Mouse (Mus musculus) ovary, postnatal 36 days (tissue): ENCODE results near the gene Rab3gap1.
A peak's percentile ranks its signal among the peaks of the same experiment; 100 is the strongest.

ENCODE experiments used
- DNase-seq: peaks from one replicate; pipeline ENCODE4 v3.0.0; 2022; ENCODE audit warnings: low spot score, mixed read lengths

Gene Rab3gap1

DNA sequence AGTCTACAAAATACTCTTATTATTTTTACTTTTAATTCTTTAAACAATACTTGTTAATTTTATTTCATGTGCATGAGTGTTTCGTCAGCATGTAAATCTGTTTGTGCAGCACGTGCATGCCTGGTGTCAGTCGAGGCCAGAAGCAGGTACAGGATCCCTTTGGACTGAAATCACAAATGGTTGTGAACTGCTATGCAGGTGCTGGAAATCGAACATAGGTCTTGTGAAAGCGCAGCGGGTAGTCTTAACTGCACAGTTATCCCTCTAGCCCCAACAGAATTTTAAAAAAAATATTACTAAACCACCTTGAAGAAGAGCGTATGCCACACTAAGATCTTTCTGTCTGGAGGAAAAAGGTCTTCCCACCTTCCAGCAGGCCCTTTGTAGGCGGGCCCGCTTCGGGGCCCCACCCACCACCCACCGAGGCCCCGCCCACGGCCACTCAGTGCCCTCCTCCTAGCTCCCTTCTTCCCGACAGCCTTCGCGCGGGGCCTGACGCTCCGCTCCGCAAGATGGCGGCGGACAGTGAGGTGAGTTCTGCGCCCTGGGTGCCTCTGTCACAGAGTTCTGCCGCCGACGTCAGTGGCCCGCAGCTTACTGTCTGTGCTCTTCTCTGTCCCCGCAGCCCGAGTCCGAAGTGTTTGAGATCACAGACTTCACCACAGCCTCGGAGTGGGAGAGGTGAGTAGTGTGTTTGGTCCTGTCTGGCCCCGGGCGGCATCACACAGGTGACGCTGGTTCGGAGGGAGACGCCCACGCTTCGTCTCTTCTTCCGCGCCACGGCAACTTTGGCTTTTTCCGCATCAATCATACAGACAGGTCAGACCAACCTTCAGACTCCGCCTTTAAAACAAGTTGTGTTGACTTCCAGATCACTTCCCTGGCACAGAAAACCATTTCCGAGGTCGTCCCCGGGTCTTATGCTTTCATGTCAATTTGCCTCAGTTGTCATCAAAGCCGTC lies at the start of gene Rab3gap1:
Gene Rab3gap1 (plus strand): TSS at position 474 of the 962 bp plus-strand sequence.
- peak; percentile 90 for DNase-seq

DNA sequence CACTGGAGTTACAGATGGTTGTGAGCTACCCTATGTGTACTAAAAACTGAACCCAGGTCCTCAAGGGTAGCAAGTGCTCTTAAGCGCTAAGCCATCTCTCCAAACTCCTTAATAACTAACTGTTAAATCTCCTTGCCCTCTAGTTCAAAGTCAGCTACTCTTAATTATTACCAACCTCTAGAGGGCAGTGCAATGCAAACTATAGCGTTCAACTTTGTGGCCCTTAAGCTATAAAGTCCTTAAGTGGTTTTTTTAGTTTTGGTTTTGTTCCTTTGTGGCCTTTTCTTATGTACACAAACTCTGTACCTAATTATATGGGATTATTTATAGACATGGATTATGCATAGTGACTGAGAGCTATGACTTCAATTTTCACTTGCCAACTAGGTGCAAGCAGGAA lies 41.2 kb upstream of the Rab3gap1 start:
- DNase-seq, result no peak

DNA sequence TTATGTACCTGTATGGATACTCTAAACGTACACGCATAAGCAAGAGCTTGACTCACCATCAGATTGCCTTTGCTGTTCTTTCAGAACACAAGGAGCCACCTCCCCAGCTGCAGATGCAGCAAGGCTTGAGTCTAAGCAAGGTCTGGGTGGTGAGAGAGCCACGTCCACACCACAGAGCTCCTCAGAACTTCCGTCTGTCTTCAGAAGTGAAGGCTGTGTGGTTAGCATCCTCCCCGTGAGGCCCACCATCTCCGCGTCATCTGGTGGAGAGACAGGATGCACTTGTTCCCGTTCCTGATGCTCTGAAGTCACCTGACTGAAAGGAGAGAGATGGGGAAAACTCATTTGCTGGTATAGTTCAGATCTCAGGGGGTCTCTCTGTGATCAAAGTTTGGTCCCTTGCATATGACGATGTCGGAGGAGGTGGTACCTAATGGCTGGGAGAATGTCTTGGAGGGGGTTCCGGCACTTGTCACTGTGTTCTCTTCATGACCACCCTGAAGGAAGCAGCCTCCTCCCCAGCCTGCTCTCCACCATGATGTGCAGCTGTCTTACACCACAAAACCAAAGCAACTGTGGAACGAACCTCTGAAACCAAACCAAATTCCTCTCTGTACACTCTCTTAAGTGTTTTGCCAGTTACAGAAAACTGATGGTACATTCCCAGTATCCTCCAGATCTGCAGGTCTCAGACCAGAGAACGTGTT lies 38.2 kb upstream of the Rab3gap1 start:
- no peak for DNase-seq

DNA sequence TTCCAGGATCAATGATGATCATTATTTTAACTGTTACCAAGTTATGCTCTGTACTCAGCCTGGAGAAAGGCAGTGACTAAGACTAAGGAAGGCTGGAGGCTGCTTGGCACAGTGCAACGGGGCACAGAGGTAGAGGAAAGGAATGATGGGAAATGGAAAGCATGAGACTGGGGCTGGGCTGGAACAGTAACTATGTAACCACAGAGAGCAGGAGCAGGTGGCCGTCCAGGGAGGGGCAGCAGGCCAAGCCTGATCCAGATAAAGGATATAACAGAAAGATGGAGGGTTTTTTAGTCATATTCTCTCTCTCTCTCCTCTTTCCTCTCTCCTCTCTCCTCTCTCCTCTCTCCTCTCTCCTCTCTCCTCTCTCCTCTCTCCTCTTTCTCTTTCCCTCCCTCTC lies 34.9 kb upstream of the Rab3gap1 start:
- DNase-seq, result no peak

DNA sequence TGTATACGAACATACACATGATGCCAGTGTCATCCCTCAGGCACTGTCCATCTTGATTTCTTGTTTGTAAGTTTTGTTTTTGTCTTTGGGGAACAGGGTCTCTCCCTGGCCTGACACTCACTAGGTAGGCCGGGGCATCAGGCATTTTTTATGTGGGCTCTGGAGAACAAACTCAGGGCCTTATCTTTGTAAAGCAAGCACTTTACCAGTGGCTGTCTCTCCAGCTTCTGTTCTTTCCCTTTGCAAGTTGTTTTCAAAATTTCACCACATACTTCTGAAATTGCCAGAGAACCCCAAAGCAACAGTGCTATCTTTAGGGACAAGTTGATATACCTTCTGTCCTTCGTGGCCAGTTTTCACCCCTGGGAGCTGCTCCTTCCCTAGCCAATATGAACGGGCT lies 34.4 kb upstream of the Rab3gap1 start:
- no peak for DNase-seq

DNA sequence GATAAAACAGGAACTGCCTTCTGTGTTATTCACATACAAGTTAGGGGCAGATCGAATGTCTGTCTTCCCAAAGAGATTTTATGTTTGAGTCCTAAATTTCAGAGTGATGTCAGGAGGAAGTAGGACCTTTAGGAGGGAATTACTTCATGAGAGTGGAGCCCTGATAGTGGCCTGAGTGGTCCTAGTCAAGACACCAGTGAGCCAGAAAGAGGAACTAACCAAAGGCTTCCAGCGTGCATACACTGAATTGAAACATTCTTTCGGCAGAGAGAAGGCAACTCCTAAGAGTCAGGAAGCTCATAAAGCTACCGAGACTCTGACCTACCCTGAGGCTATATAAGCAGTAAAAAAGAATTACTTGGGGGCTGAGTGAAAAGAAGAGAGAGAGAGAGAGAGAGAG lies 32.0 kb upstream of the Rab3gap1 start:
- DNase-seq, result no peak

DNA sequence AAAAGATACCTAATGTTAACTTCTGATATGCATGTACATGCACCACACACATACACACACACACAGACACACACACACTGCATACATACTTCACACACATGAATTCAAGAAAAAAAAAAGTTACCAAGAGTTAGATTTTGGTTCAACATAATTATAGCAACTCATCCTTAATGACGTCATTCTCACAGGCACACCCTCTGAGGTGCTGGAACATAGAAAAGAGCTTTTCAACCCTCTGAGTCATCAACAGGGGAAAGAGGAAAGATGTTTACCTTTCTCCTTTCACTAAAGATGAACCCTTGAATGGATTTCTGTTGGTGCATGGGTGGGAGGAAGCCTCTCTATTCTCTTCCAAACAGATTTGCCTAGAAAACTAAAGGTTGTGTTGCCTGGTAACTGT lies 30.0 kb upstream of the Rab3gap1 start:
- DNase-seq, result no peak

DNA sequence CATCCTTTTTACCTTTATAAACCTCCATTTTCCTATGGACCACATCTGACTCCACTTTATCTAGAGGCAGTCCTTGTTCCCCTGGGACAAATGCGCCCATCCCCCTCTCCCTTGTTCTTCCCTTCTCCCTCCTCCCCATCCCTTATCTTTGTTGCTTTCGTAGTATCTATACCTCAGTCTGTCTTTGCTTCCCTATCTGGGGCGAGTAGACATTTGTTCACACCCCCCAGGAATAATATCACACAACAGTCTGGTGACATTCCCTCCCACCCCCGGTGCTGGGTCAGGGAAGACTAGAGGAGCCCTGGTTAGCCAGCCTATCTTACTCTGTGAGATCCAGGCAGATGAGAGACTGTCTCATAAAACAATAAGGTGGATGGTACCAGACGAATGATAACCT lies 23.1 kb upstream of the Rab3gap1 start:
- no peak for DNase-seq

DNA sequence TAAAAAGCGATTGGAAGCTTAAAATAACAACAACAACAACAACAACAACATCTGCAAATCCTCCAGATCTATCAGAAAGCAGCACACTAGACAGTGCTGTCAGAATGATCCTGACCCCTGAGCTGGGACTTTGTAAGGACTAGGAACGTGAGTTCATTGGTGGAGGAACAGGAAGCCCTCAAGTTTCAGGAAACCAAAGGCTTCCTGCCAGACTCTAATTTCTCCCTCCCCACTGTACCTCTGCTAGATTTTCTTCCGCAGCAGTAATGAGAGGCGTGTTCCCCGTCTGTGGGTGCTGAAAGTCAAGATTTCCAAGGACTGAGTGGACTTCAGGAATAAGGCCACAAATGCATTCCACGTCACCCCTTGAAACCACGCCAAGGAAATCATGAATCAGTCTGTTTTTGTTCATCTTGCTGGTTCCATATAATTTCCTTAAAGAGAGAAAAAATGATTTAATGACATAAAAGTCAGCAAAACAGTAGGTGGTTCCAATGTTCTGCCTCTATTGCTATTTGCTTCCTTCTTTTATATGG lies 18.4 kb upstream of the Rab3gap1 start:
- no peak for DNase-seq

DNA sequence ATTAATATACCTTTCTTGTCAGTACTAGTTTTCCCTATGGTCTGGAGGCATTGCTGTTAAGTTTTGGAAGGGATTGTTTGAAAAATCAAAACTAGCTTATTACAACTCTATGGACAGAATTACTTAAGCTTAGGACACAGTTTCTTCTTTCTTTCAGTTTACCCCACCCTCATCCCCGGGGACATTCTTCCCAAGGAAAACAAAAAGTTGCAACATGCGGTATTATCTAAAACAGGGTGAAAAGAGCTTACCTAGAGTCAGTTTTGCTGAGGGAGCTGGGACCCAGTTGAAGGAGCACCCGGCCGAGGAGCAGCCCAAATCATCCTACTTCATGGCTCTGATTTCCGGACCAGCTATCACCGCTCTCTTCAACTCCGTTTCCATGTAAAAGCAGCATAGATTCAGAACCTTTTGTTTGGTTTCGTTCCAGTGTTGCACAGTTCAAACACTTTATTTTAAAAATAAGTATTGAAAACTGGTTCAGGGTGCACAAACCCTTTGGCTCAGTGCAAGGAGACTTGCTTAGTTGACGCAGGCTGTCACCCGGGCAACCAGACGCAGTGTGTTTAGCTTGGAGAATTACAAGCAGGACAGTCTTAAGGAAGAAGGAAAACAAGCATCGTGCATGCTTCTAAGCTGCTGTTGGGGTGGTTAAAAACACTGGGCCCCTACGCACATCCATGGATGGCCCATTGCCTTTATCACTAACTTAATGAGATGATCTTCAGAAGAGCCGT lies 13.9 kb upstream of the Rab3gap1 start, which contains the start of gene Map3k19:
Gene Map3k19 (minus strand): TSS at position 546 of the 737 bp plus-strand sequence.
- peak; percentile 41 for DNase-seq

DNA sequence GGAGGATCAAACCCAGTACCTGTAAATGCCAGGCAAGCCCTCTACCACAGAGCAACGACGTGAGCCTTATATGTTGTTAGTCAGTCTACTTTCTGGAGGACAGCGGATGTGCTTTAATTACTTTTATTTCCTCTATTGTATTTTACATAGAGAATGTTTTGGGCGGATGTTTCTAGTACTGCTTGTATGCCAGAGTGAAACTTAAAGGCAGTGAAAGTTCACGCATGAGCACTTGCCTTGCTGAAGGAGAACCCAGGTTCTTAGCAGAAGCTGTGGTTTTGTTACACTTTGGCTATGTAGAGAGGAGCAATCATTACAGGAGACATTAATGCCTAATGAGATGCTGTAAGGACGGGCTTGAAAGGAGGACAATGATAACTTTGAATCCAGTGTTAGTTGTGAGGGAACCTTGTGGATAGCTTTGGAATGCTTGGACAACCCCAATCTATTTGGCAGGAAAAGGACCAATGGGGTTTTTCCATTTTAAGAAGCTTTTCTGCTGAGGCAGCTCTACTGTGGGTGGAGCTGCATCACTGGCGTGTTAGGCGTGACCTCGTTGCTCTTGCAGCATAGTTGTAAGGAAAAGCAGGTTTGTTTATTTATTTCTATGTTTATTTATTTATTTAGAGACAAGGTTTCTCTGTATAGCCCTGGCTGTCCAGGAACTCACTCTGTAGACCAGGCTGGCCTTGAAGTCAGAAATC lies 9.5 kb upstream of the Rab3gap1 start:
- DNase-seq, result no peak

DNA sequence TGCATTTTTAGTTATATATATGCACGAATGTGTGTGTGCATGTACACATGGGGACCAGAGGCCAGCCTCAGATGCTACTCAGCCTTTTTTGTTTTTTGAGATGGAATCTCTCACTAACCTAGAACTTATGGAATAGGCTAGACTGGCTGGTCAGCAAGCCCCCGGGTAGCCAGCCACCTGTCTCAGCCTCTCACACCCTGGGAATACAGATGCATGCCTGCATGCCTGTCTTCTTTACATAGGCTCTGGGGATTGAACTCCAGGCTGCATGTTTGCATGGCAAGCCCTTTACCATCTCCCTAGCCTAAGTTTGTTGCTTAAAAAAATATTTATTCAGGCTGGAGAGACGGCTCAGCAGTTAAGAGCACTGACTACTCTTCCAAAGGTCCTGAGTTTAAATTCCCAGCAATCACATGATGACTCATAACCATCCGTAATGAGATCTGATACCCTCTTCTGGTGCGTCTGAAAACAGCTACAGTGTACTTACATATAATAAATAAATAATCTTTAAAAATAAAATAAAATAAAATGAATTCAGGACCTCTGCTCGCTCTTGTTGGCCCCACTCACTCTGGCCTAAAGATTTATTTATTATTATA lies 8.7 kb upstream of the Rab3gap1 start:
- DNase-seq, result no peak

DNA sequence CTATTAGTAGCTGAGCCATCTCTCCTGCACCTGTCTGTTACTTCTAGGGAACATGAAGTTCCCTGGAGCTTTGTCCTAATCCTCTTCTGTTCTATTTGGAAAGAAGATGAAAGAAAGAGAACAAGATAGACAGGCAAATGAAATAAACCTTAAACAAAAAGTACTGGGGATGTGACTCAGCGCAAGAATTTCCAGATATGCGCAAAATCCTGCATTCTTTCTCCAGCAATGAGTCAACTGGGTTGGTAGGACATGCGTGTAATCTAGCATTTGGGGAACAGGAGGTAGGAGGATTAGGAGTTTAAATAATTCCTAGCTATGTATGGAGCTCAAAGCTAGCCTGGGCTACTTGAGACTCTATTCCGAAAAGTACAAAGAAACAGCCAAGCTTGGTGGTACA lies 8.1 kb upstream of the Rab3gap1 start:
- DNase-seq, result no peak

DNA sequence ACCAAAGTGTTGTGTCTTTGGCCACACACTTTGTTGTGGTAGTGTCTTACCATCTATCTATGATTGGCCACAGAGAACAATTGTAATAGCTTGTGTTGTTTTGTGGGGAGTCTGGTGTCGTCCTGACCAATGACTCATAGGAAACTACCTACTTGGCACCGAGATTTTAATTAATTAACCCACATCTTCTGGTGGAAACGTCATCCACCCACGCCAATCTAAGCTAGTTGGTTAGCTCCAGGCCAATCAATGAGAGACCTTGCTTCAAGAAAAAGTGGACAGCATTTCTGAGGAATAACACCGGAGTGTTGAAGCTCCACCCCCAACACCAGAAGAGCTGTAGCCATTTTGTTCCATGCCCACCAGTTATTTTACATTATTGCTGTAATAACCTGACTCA lies 6.7 kb upstream of the Rab3gap1 start:
- no peak for DNase-seq

DNA sequence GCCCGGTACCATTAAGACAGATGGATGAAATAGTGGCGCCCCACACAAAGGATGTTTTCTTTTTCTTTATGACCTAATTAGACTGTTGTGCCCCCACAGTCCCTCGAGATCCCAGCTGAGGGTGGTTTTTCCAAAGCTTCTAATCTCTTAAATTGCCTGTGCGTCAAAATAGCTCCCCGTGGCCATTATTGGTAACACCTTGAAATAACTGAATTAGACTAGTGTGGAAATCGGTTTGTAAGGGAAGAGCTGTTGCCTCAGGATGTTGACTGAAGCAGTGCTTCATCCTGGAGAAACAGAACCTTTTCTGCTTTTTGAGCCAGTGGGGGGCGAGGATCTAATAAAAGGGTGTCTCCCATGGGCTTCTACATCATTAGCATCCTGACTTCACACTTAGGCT lies 4.8 kb upstream of the Rab3gap1 start:
- DNase-seq, result no peak

DNA sequence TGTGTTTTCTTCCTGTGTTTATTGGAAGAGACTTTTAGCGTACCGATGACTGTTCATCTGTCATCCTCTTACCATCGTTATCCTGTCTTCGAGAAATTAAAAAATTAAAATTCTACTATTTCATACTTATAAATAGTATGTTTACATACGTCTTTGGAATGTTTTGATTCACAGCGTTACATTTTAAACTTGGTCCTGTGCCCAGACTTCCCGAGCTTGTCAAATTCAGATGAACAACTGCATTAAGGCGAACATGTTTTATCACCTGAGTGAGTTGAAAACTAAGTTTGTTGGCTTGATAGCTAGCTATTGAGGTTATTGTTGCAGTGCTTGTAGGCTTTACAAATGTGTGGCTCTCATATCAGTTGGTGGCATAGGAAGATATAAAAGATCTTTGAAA lies 703 bp downstream of the Rab3gap1 start:
- no peak for DNase-seq

DNA sequence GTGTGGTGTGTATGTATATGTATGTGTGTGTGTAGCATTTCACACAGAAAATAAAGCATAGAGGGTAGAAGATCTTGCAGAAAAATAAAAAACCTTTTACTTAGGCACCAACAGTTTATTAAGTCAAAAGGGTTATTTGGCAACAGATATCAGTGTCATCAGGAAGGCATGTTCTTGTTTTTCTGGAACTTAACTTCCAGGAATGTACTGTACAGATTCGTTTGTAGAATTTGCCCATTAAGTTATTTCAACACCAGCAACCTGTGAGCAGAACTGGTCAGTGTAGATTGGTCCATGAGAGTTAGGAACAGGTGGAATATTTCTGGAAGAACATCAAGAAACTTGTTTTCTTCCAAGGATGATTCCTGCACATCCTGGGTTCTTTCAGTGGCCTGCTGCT lies 30.8 kb downstream of the Rab3gap1 start:
- DNase-seq, result no peak

DNA sequence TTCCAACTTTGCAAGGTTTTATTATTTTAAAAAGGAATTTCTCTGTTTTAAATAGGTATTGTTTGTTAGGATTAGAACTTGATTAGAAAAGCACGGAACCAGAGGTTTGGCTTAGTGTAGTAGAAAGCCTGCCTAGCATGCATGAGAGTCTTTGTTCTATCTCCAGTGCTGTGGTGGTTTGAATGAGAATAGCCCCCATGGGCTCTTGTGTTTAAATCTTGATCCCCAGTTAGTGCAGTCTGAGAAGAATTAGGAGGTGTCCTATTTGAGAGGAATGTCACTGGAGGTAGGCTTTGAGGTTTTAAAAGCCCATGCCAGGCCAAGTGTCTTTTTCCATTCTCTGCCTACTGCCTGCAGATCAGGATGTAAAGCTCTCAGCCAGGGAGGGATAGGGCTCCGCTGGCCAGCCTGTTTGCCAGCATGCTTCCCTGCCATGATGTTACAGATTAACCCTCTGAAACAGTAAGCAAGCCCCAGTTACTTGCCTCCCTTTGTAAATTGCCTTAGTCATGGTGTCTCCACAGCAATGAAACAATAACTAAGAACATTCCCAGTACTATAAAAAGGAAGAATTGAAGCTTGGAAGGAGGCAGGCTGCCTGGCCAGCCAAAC lies 36.3 kb downstream of the Rab3gap1 start:
- no peak for DNase-seq

DNA sequence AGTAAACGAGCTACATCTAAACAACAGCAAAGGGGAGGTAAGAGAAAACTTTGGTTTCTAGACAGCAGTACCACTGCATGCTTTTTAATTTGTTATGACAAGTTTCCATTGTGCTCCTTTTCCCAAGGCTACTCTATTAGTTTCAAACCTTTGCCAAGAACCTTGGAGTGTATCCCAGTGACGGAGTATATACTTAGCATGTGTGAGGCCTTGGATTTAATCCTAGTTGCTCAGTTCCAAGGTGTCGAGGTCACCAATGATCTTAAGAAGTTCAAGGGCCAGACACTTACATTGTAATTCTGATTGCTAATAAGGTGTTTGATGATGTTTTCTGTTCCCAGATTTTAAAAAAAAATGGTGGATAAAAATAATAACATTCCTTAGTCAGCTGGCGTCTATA lies 44.5 kb downstream of the Rab3gap1 start:
- no peak for DNase-seq

DNA sequence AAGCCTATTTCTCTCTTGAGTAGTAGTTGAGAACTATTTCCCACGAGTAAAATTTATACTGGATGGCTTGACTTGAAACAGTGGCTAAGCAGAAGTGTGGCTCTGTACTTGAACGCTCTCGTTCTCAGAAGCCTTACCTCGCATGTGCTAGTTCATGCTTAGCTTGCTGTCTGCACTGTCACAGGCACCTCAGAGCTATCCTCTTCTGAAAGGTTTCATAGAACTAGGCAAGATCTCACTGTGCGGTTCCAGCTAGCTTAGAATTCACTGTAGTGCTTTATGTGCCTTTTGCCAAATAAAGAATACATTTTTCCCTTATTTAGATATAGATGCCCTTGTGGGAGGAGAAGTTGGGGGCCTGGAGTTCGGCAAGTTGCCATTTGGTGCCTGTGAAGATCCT lies 46.7 kb downstream of the Rab3gap1 start:
- no peak for DNase-seq

DNA sequence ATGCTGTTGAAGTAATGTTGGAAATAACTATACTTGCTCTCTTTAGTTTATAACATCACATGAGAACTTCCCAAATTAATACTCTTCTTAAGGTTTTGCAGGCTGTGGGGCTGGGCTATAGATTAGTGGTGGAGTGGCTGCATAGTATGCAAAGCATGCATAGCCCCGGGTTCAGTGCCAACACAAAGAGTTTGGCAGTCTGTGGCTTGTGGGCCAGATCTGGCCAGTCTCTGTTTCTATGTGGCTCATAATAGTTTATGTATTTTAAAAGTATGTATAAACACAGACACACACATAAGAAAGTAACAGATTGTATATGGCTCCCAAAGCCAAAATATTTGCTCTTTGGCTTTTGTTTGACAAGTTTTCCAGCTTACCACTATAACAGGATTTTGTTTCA lies 47.2 kb downstream of the Rab3gap1 start:
- no peak for DNase-seq
